ENCODE assay signal across 17 mouse cellular contexts in the genomic region with DNA sequence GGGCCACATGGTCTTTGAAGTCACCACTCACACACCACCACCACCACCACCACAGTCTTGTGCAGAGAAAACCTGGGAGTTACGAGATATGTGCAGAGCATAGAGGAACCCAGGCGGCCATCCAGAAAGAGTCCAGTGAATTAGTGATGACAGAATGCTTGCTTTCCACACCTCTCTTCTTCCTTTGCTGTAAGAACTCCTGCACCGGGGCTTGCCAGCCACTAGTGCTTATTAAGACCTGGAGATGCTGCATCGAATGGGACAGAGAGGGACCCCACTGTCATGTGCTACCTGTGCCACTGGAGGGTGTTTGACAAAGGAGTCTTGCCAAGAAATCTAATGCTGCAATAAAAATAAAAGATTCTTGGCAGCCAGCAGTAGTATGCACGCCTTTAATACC.
DNase-seq lines count a peak whose midpoint lies in the region; ATAC-seq and TF ChIP-seq lines count a peak whose summit lies in the region.
"Had no signal": no experiment of that assay in that cellular context is flagged by ENCODE, and none has a peak within 500 bp of the region (broad histone marks: within the 10 kb centered on the region; RNA-seq: fewer than 3 reads in every experiment).

No protein-coding gene starts in this region.

- H3K27ac ChIP-seq in layer of hippocampus, adult 2 months: no peak overlapping the region
- H3K27ac ChIP-seq in MEL (ENCODE audit: control insufficient read depth, low read depth, low read length): peak overlapping the region; percentile 80
- no peak overlapping the region for H3K27ac ChIP-seq in midbrain, embryonic 14.5 days (replicated peaks; ENCODE audit: low read depth, low read length)
- H3K27ac ChIP-seq: hindbrain, postnatal 0 days; kidney, embryonic 15.5 days; neural tube, embryonic 12.5 days; stomach, embryonic 15.5 days had no signal

- no peak for TF ChIP-seq RAD21 in MEL (IDR thresholded peaks at IDR 0.05; ENCODE audit: low read depth, low read length)

- no peak for TF ChIP-seq POLR2A in MEL (IDR thresholded peaks at IDR 0.05; ENCODE audit: control insufficient read depth in 1 of 2, insufficient read depth in 1 of 2, low read depth in 1 of 2, low read length in 2 of 2, poor library complexity in 1 of 2)

- 75% methylated on average over 5 of the region's 5 CpGs for WGBS in midbrain, embryonic 14.5 days

- H3K9ac ChIP-seq in MEL (ENCODE audit: control insufficient read depth, low read depth, low read length, poor library complexity, severe bottlenecking): peak overlapping the region; percentile 82
- no peak overlapping the region for H3K9ac ChIP-seq in midbrain, embryonic 14.5 days (replicated peaks; ENCODE audit: low read length)
- H3K9ac ChIP-seq: heart, embryonic 12.5 days; kidney, embryonic 15.5 days; neural tube, embryonic 12.5 days; stomach, embryonic 15.5 days had no signal

- H3K4me3 ChIP-seq in layer of hippocampus, adult 2 months: no peak overlapping the region
- no peak overlapping the region; a peak in 1 of 4 replicates for H3K4me3 ChIP-seq in MEL (ENCODE audit: control insufficient read depth in 1 of 2, insufficient read depth in 1 of 2, low read depth in 2 of 2, low read length in 2 of 2)
- no peak overlapping the region for H3K4me3 ChIP-seq in midbrain, embryonic 14.5 days (replicated peaks; ENCODE audit: low read depth, low read length)
- H3K4me3 ChIP-seq: heart, embryonic 12.5 days; kidney, embryonic 15.5 days; neural tube, embryonic 12.5 days; stomach, embryonic 15.5 days had no signal

- H3K79me2 ChIP-seq in MEL (ENCODE audit: control insufficient read depth, insufficient read depth, low read length, poor library complexity): no peaks in the 10 kb centered on the region

- TF ChIP-seq EP300 in MEL (IDR thresholded peaks at IDR 0.05; ENCODE audit: low read depth in 1 of 2, low read length in 2 of 2): no peak

- H3K4me1 ChIP-seq in MEL (ENCODE audit: control insufficient read depth in 1 of 2, insufficient read depth in 2 of 2, low read length in 2 of 2): peaks cover 0 to 13% of the 10 kb centered on the region in 2 experiments; a peak in 2 of 4 replicates
- no peaks in the 10 kb centered on the region for H3K4me1 ChIP-seq in midbrain, embryonic 14.5 days (ENCODE audit: control insufficient read depth, insufficient read depth, low read length)
- H3K4me1 ChIP-seq: heart, embryonic 12.5 days; kidney, embryonic 15.5 days; neural tube, embryonic 12.5 days; stomach, embryonic 15.5 days had no signal

- no peaks in the 10 kb centered on the region for H3K27me3 ChIP-seq in MEL (ENCODE audit: control insufficient read depth in 1 of 2, insufficient read depth in 2 of 2, low read length in 2 of 2)
- no peaks in the 10 kb centered on the region for H3K27me3 ChIP-seq in midbrain, embryonic 14.5 days (ENCODE audit: control insufficient read depth, insufficient read depth, low read length)
- H3K27me3 ChIP-seq: heart, embryonic 12.5 days; kidney, embryonic 15.5 days; neural tube, embryonic 12.5 days; stomach, embryonic 15.5 days had no signal

- no peak for DNase-seq in layer of hippocampus, adult 2 months (ENCODE audit: low spot score in 2 of 2)
- no peak for DNase-seq in layer of hippocampus, adult 9-11 months
- peak; percentile 39 for DNase-seq in MEL (ENCODE audit: low read depth, low spot score)
- DNase-seq in midbrain, embryonic 14.5 days: no peak
- peak; percentile 41 to 48 for DNase-seq in thymus, postnatal 36 days
- no peak for DNase-seq in ovary, postnatal 10 days (ENCODE audit: low spot score)
- no peak for DNase-seq in frontal cortex, postnatal 10 days (ENCODE audit: low spot score in 2 of 2)
- DNase-seq: adrenal gland, postnatal 25 days; cerebellum, postnatal 14 days; gastrocnemius, postnatal 14 days had no signal

- H3K9me3 ChIP-seq in MEL (replicated peaks; ENCODE audit: insufficient read depth, low read length): no peaks in the 10 kb centered on the region
- H3K9me3 ChIP-seq in midbrain, embryonic 14.5 days (ENCODE audit: control insufficient read depth, low read length): no peaks in the 10 kb centered on the region
- H3K9me3 ChIP-seq: heart, embryonic 12.5 days; kidney, embryonic 15.5 days; neural tube, embryonic 12.5 days; stomach, embryonic 15.5 days had no signal

- no peak overlapping the region for H3K4me2 ChIP-seq in midbrain, embryonic 14.5 days (ENCODE audit: low read length)
- H3K4me2 ChIP-seq: heart, embryonic 12.5 days; kidney, embryonic 15.5 days; neural tube, embryonic 12.5 days; stomach, embryonic 15.5 days had no signal

- peaks cover 0 to 6% of the 10 kb centered on the region in 2 experiments; a peak in 2 of 4 replicates for H3K36me3 ChIP-seq in MEL (ENCODE audit: control insufficient read depth in 1 of 2, insufficient read depth in 2 of 2, low read length in 2 of 2)
- H3K36me3 ChIP-seq in midbrain, embryonic 14.5 days (ENCODE audit: control insufficient read depth, insufficient read depth, low read length): peaks cover 11% of the 10 kb centered on the region; the same call in 1 of the 2 replicates
- H3K36me3 ChIP-seq: heart, embryonic 12.5 days; neural tube, embryonic 12.5 days; stomach, embryonic 15.5 days had no signal

- peak; percentile 8; the same call in 1 of the 2 replicates for ATAC-seq in midbrain, embryonic 14.5 days (ENCODE audit: low FRiP score, low TSS enrichment)
- ATAC-seq: forebrain, embryonic 14.5 days; hindbrain, postnatal 0 days; lung, postnatal 0 days had no signal

- 0 out of 2 replicates have a peak, but pooled peaks have one; percentile 17 for TF ChIP-seq CTCF in layer of hippocampus, adult 2 months (conservative IDR thresholded peaks at IDR 0.05)
- TF ChIP-seq CTCF in MEL (IDR thresholded peaks at IDR 0.05 in 2 of 3, conservative IDR thresholded peaks at IDR 0.05 in 1 of 3; ENCODE audit: control insufficient read depth in 1 of 3, insufficient read depth in 1 of 3, low read depth in 2 of 3, low read length in 3 of 3, poor library complexity in 1 of 3, severe bottlenecking in 1 of 3): 0 out of 6 replicates have a peak, but pooled peaks of 1 of the 3 experiments have one; percentile 1

TF ChIP-seq in MEL, 35 proteins besides CTCF, POLR2A, EP300 and RAD21:
- TF ChIP-seq ZMIZ1 (IDR thresholded peaks at IDR 0.05; ENCODE audit: low read depth, low read length): no peak
- no peak for TF ChIP-seq RCOR1 (IDR thresholded peaks at IDR 0.05; ENCODE audit: low read depth, low read length)
- no peak for TF ChIP-seq TAL1 (IDR thresholded peaks at IDR 0.05; ENCODE audit: low read length)
- TF ChIP-seq ZNF384 (IDR thresholded peaks at IDR 0.05; ENCODE audit: low read depth, low read length): no peak
- no peak for TF ChIP-seq GABPA (IDR thresholded peaks at IDR 0.05; ENCODE audit: low read depth, low read length)
- TF ChIP-seq HCFC1 (IDR thresholded peaks at IDR 0.05; ENCODE audit: low read depth, low read length): no peak
- TF ChIP-seq NRF1 (IDR thresholded peaks at IDR 0.05; ENCODE audit: insufficient read depth, low read depth, low read length, poor library complexity, severe bottlenecking): no peak
- TF ChIP-seq POLR2AphosphoS5 (IDR thresholded peaks at IDR 0.05; ENCODE audit: borderline replicate concordance, low read depth, low read length): no peak
- TF ChIP-seq SMC3 (IDR thresholded peaks at IDR 0.05; ENCODE audit: low read depth, low read length): no peak
- no peak for TF ChIP-seq ELF1 (IDR thresholded peaks at IDR 0.05; ENCODE audit: low read depth, low read length)
- no peak for TF ChIP-seq TCF12 (IDR thresholded peaks at IDR 0.05; ENCODE audit: low read depth, low read length)
- no peak for TF ChIP-seq SIN3A (IDR thresholded peaks at IDR 0.05; ENCODE audit: low read length)
- TF ChIP-seq CHD2 (IDR thresholded peaks at IDR 0.05; ENCODE audit: low read length): no peak
- no peak for TF ChIP-seq MYC (IDR thresholded peaks at IDR 0.05; ENCODE audit: low read depth, low read length)
- no peak for TF ChIP-seq POLR2AphosphoS2 (IDR thresholded peaks at IDR 0.05; ENCODE audit: low read length)
- no peak for TF ChIP-seq USF2 (IDR thresholded peaks at IDR 0.05; ENCODE audit: borderline replicate concordance in 1 of 2, insufficient read depth in 1 of 2, low read depth in 1 of 2, low read length in 2 of 2)
- no peak for TF ChIP-seq NELFE (IDR thresholded peaks at IDR 0.05; ENCODE audit: low read depth, low read length)
- TF ChIP-seq MEF2A (IDR thresholded peaks at IDR 0.05; ENCODE audit: extremely low read depth, insufficient replicate concordance, low read depth, low read length, poor library complexity, severe bottlenecking): no peak

Comparison
In these comparisons a context has a peak if more than half of its experiments do, and no peak if none do; other contexts are left out.
1. DNase-seq: peak in MEL (single experiment) and thymus, postnatal 36 days (2 of 2); none in layer of hippocampus, adult 2 months (0 of 2), layer of hippocampus, adult 9-11 months (single experiment), midbrain, embryonic 14.5 days (single experiment), ovary, postnatal 10 days (single experiment) and frontal cortex, postnatal 10 days (0 of 2).